Mouse (Mus musculus) liver, postnatal 0 days (tissue): Measurements from ENCODE around the gene Ctcf. TPM values are rescaled to one million over a fixed set of nuclear protein-coding genes. Genes with fewer than 3 reads are reported as not detected.
A peak's percentile ranks its signal among the peaks of the same experiment; 100 is the strongest.

Experiments used
- ATAC-seq: fragments of 200-750 bp; cut with Nextera tagmentation; 2 replicates; pipeline ENCODE4 v1.8.0; 2017; ENCODE audit warnings: mild to moderate bottlenecking, moderate library complexity
- DNase-seq: peaks from one replicate; pipeline ENCODE4 v3.0.0-alpha.2; 2016
- H3K27ac ChIP-seq: fragments of 300-500 bp; sonication (generic); 2 replicates; pipeline ENCODE4 v1.5.1; 2014; ENCODE audit warnings: antibody characterized with exemption, moderate library complexity, mild to moderate bottlenecking, low read depth
- H3K27me3 ChIP-seq: fragments of 300-500 bp; sonication (generic); 2 replicates; pipeline ENCODE4 v1.6.1; 2014; ENCODE audit warnings: low read length, control low read depth, mixed read lengths; ENCODE audit not compliant: insufficient read depth
- H3K36me3 ChIP-seq: fragments of 300-500 bp; sonication (generic); replicated peaks from 2 replicates; pipeline ENCODE4 v1.6.1; 2014; ENCODE audit warnings: mild to moderate bottlenecking, control low read depth, low read length, moderate library complexity, mixed read lengths; ENCODE audit not compliant: insufficient read depth
- H3K4me1 ChIP-seq: fragments of 300-500 bp; sonication (generic); 2 replicates; pipeline ENCODE4 v1.6.1; 2014; ENCODE audit warnings: antibody characterized with exemption, mild to moderate bottlenecking, control low read depth; ENCODE audit not compliant: insufficient read depth
- H3K4me2 ChIP-seq: fragments of 300-500 bp; sonication (generic); 2 replicates; pipeline ENCODE4 v1.6.1; 2014; ENCODE audit warnings: low read depth, mild to moderate bottlenecking, low read length, moderate library complexity, mixed read lengths
- H3K4me3 ChIP-seq: fragments of 300-500 bp; sonication (generic); 2 replicates; pipeline ENCODE4 v1.5.1; 2014; ENCODE audit warnings: low read depth, low read length
- H3K9ac ChIP-seq: fragments of 300-500 bp; sonication (generic); replicated peaks from 2 replicates; pipeline ENCODE4 v1.6.1; 2014; ENCODE audit warnings: mild to moderate bottlenecking, moderate library complexity
- H3K9me3 ChIP-seq: fragments of 300-500 bp; sonication (generic); 2 replicates; pipeline ENCODE4 v1.6.1; 2016; ENCODE audit warnings: mild to moderate bottlenecking, control low read depth, low read length, mixed read lengths
- CTCF ChIP-seq: sonication (generic); IDR thresholded peaks from 2 replicates; pipeline ENCODE4 v1.5.1; 2016; ENCODE audit warnings: antibody characterized with exemption, low read depth
- EP300 ChIP-seq: IDR thresholded peaks from 2 replicates; pipeline ENCODE4 v1.6.1; 2016; ENCODE audit warnings: antibody characterized with exemption, low read depth, mild to moderate bottlenecking
- WGBS: fragments of 180-500 bp; shearing (Covaris S2); extraction: QIAGEN DNeasy Blood & Tissue Kit; methylation state at CpG from one replicate; pipeline ENCODE4 v1.1.7; 2014; ENCODE audit not compliant: insufficient replicate concordance; 5-methylcytosine and 5-hydroxymethylcytosine counted together
- polyA plus RNA-seq: library from polyadenylated mRNA; unstranded; fragments of >200 nt; fragmentation: Nextera tagmentation; extraction: Ambion mirVana; gene quantifications from 2 replicates; pipeline ENCODE4 v1.2.1, GENCODE M21; 2015

The Ctcf gene
- polyA plus RNA-seq, 1 experiment from 2014 or later: 41.1 TPM

DNA sequence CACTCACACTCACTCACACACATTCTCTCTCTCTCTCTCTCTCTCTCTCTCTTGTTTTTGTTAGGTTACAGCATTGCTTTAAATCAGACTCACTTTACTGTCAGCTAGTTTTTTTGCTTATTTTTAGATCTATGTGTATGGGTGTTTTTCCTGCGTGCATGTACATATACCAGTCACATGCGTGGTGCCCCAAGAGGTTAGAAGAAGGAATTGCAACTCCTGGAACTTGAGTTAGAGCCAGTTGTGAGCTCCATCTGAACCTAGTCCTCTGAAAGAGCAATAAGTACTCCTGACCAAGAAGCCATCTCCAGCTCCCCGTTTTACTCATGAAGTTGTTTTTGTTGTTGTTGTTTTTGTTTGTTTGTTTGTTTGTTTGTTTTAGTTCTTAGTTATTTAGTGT, 24.8 kb downstream of the Ctcf start:
- H3K4me2 ChIP-seq: no peak overlapping the region
- H3K27me3 ChIP-seq: no peaks in the 10 kb centered on the region
- WGBS: 70% methylated on average over 3 of the region's 3 CpGs
- no peaks in the 10 kb centered on the region for H3K4me1 ChIP-seq
- ATAC-seq (no peak), DNase-seq (no peak)
- H3K36me3 ChIP-seq: peaks cover 30% of the 10 kb centered on the region
- H3K9me3 ChIP-seq: no peaks in the 10 kb centered on the region
- TF ChIP-seq CTCF (peak; percentile 63), EP300 (no peak)
- no peak overlapping the region for H3K4me3 ChIP-seq
- no peak overlapping the region for H3K27ac ChIP-seq
- no peak overlapping the region for H3K9ac ChIP-seq

- DNase-seq: no peak
- no peak for ATAC-seq
- Histone ChIP-seq H3K36me3 (peaks cover 89% of the 10 kb centered on the region), H3K9ac (no peak overlapping the region), H3K27ac (no peak overlapping the region), H3K4me1 (no peaks in the 10 kb centered on the region), H3K4me3 (no peak overlapping the region), H3K9me3 (no peaks in the 10 kb centered on the region), H3K27me3 (no peaks in the 10 kb centered on the region), H3K4me2 (no peak overlapping the region)
- TF ChIP-seq EP300: no peak
- TF ChIP-seq CTCF: peak; percentile 20; the same call in 1 of the 2 replicates
- WGBS: 84% methylated on average over 1 of the region's 1 CpGs
These were observed 41.5 kb downstream of the Ctcf start for GRCm38 (mm10) chr8:105677891-105678290.

DNA sequence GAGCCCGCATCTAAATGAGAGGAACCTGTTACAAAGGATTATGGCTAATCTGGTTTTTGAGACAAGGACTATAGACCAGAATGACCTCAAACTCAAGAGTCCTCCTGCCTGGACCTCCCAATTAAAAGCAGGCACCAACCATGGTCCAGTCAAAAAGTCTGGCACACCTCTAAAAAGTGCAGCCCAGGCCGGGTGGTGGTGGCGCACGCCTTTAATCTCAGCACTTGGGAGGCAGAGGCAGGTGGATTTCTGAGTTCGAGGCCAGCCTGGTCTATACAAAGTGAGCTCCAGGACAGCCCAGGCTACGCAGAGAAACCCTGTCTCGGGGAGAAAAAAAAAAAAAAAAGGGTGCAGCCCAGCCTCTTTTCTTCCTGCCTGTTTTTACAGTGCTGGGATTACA, 49.0 kb downstream of the Ctcf start:
- DNase-seq: no peak
- WGBS: 70% methylated on average over 7 of the region's 7 CpGs
- Histone ChIP-seq H3K36me3 (peaks cover 39% of the 10 kb centered on the region), H3K4me3 (no peak overlapping the region), H3K9me3 (no peaks in the 10 kb centered on the region), H3K27ac (peak overlapping the region; percentile 77), H3K4me1 (0 out of 2 replicates have a peak, but pooled peaks cover 3% of the 10 kb centered on the region), H3K9ac (no peak overlapping the region), H3K4me2 (peak overlapping the region; percentile 61), H3K27me3 (no peaks in the 10 kb centered on the region)
- TF ChIP-seq CTCF (no peak), EP300 (no peak)
- ATAC-seq: 0 out of 2 replicates have a peak, but pooled peaks have one; percentile 3

DNA sequence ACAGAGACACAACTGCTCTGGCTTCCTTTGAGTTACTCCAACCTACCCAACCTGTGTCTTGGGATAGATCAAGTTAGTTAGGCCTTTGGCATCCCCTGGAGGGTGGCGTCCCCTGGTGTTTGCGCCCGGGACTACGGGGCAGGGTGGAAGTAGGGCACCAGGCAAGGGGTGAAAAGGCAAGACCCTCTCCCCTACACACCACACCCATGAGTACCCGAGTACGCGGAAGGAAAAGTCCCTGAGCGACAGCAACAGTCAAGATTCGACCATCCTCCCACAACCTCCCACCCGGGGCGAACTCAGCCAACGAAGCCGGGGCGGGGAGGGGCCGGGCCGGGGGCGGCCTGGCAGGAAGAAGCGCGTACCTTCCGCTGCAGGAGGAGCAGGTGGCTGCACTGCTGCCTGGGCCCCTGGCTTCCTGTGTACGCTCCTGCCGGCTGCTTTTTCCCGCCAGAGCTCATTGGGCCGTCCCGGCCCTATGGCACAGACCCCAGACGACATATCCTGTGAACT, 49.5 kb downstream of the Ctcf start, which contains the start of gene Carmil2:
Gene Carmil2 (plus strand): TSS at position 479 of the 513 bp plus-strand sequence.
- H3K4me3 ChIP-seq: peak within 1 kb of the TSS; percentile 19; the same call in 1 of the 2 replicates
- peak; percentile 81 for DNase-seq
- H3K27ac ChIP-seq: peak within 1 kb of the TSS; percentile 77

GRCm38 (mm10) chr8:105686551-105686950, 50.2 kb downstream of the Ctcf start:
- TF ChIP-seq EP300 (no peak), CTCF (no peak)
- 0 out of 2 replicates have a peak, but pooled peaks cover 3% of the 10 kb centered on the region for H3K4me1 ChIP-seq
- no peaks in the 10 kb centered on the region for H3K9me3 ChIP-seq
- peak overlapping the region; percentile 19; the same call in 1 of the 2 replicates for H3K4me3 ChIP-seq
- H3K36me3 ChIP-seq: peaks cover 27% of the 10 kb centered on the region
- peak; percentile 14; the same call in 1 of the 2 replicates for ATAC-seq
- peak overlapping the region; percentile 61 for H3K4me2 ChIP-seq
- peak overlapping the region; percentile 77 for H3K27ac ChIP-seq
- H3K27me3 ChIP-seq: no peaks in the 10 kb centered on the region
- H3K9ac ChIP-seq: no peak overlapping the region
- 57% methylated on average over 6 of the region's 6 CpGs for WGBS
- no peak for DNase-seq

More for the DNA sequence above, 49.5 kb downstream of the Ctcf start, which contains the start of gene Carmil2:
- no peak within 1 kb of the TSS; the same call in 1 of the 2 replicates for H3K9ac ChIP-seq
- TF ChIP-seq EP300 (no peak), CTCF (peak; percentile 88)
- H3K36me3 ChIP-seq: peaks cover 34% of the 10 kb centered on the region
- WGBS: 4% methylated on average over 21 of the region's 26 CpGs
- no peaks in the 10 kb centered on the region for H3K9me3 ChIP-seq
- peak within 1 kb of the TSS; percentile 61 for H3K4me2 ChIP-seq
- H3K27me3 ChIP-seq: no peaks in the 10 kb centered on the region
- 0 out of 2 replicates have a peak, but pooled peaks cover 3% of the 10 kb centered on the region for H3K4me1 ChIP-seq
- ATAC-seq: peak; percentile 73

- TF ChIP-seq EP300 (no peak), CTCF (no peak)
- H3K9ac ChIP-seq: no peak overlapping the region
- H3K27me3 ChIP-seq: no peaks in the 10 kb centered on the region
- H3K27ac ChIP-seq: no peak overlapping the region
- peaks cover 18% of the 10 kb centered on the region for H3K36me3 ChIP-seq
- H3K4me3 ChIP-seq: no peak overlapping the region
- DNase-seq: no peak
- H3K4me1 ChIP-seq: 0 out of 2 replicates have a peak, but pooled peaks cover 3% of the 10 kb centered on the region
- no peaks in the 10 kb centered on the region for H3K9me3 ChIP-seq
- ATAC-seq: no peak
- 78% methylated on average over 8 of the region's 8 CpGs for WGBS
- no peak overlapping the region for H3K4me2 ChIP-seq
These were observed 51.1 kb downstream of the Ctcf start for GRCm38 (mm10) chr8:105687512-105687911.
